Mouse (Mus musculus): Measurements from ENCODE around the gene Gm4869.

- TF ChIP-seq CTCF (IDR thresholded peaks at IDR 0.05; ENCODE audit: borderline replicate concordance, insufficient read depth, low read length), result no peak
- no peak for TF ChIP-seq POLR2A (IDR thresholded peaks at IDR 0.05; ENCODE audit: low read depth, low read length)
These were observed 45.7 kb downstream of the Gm4869 start for GRCm38 (mm10) chr5:140491142-140491541.
